Mouse (Mus musculus): ENCODE measurements at regions not wholly inside any gene's neighbourhood (a gene's known extent, or its start where the extent isn't known, plus 50 kb on each side); places are given as distances from the start of the nearest gene placed in this dataset.

- TF ChIP-seq POLR2A (IDR thresholded peaks at IDR 0.05; ENCODE audit: borderline replicate concordance, extremely low read depth, low read depth, low read length) (no peak), CTCF (IDR thresholded peaks at IDR 0.05; ENCODE audit: insufficient read depth, low read length) (no peak)
Observed at GRCm38 (mm10) chr15:41329286-41329685, 1195.1 kb downstream of the 9330182O14Rik start.

All from lung, adult 2 months (tissue).